Mouse (Mus musculus) cortical plate, adult 2 months (tissue): ENCODE data around the gene Dgkg. TPM values are rescaled to one million over a fixed set of nuclear protein-coding genes. Genes with fewer than 3 reads are reported as not detected.
A peak's percentile ranks its signal among the peaks of the same experiment; 100 is the strongest.

Experiments
- H3K27ac ChIP-seq: fragments of 200-500 bp; 2 replicates; pipeline ENCODE4 v1.5.1; 2012; ENCODE audit warnings: low read length, control low read depth, inconsistent platforms; ENCODE audit not compliant: insufficient read depth
- H3K4me1 ChIP-seq: fragments of 200-500 bp; 2 replicates; pipeline ENCODE4 v1.6.1; 2011; ENCODE audit warnings: low read length; ENCODE audit not compliant: control insufficient read depth, insufficient read depth
- H3K4me3 ChIP-seq: fragments of 200-500 bp; 2 replicates; pipeline ENCODE4 v1.5.1; 2011; ENCODE audit warnings: mild to moderate bottlenecking, low read length, control low read depth; ENCODE audit not compliant: insufficient read depth
- CTCF ChIP-seq: fragments of 200-500 bp; IDR thresholded peaks from 2 replicates; pipeline ENCODE4 v1.5.1; 2011; ENCODE audit warnings: mild to moderate bottlenecking, control low read depth, low read length; ENCODE audit not compliant: insufficient read depth; ENCODE audit errors: extremely low read depth
- POLR2A ChIP-seq: fragments of 200-500 bp; IDR thresholded peaks from 2 replicates; pipeline ENCODE4 v1.6.1; 2011; ENCODE audit warnings: mild to moderate bottlenecking, low read length, control low read depth; ENCODE audit not compliant: insufficient read depth; ENCODE audit errors: extremely low read depth
- polyA plus RNA-seq: library from polyadenylated mRNA; depleted of rRNA; stranded (reverse); fragments of >200 nt; gene quantifications from 2 replicates; pipeline ENCODE4 v1.2.3, GENCODE M21; 2012; rRNA removed

The Dgkg gene
- polyA plus RNA-seq, 1 experiment, result 14.0 TPM

DNA sequence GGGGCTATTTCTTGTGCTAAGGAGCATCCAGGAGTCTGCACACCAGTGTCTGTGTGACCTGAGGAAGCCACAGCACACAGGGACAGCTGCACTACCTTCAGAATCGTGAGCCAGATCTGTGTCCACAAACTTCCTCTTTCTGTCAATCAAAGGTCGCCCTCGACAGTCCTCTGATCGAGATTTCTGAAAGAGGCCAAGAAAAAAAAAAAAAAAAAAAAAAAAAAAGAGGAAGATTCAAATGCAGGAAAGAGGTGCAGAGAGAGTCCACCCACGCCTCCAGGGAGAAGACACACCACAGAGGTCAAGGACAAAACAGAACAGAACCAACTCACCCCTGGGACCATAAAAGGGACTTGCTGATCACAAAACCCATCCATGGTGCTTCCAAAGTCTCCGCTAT, 220.9 kb downstream of the Dgkg start:
- Histone ChIP-seq H3K4me3 (no peak overlapping the region), H3K4me1 (peaks cover 10% of the 10 kb centered on the region), H3K27ac (no peak overlapping the region)
- TF ChIP-seq POLR2A (no peak), CTCF (no peak)

DNA sequence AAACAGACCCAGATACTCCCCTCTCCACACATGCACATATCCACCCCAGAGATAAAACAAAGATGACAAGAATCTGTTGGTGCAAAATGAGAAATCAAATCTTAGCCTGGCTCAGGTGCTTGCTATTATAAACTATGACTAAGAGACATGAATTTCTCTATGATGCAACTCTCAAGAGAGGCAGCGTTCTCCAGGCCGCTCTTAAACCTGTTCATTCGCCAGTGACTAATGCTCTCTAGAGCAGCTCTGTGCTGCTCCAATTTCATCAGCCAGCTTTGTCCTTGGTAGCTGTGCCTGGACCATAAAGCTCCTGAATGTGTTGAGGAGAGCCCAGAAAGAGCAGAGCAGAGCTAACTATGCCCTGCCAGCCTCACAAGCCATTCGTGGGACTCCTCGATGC, 222.5 kb downstream of the Dgkg start:
- Histone ChIP-seq H3K27ac (no peak overlapping the region), H3K4me3 (no peak overlapping the region), H3K4me1 (peaks cover 11% of the 10 kb centered on the region)
- no peak for TF ChIP-seq CTCF
- no peak for TF ChIP-seq POLR2A

DNA sequence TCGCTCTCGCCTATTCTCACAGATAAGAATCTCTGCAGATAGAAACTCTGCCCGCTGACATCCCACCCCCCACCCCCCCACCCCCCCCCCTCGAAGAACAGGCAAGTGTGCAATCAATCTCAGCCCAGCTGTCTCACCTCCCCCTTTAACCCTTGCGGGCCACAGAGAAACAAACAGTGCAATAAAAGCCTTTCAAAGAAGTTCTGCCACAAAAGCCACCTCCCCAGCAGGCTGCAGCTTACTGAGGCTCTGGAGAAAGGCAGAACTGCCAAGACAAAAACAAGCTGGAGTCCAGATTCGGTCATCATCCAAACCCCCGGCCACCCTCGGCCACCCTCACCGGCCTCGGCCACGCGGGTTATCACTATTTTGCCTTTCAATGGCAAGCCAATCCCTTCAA, 223.1 kb downstream of the Dgkg start:
- Histone ChIP-seq H3K27ac (peak overlapping the region; percentile 55; the same call in 1 of the 2 replicates), H3K4me3 (no peak overlapping the region), H3K4me1 (peaks cover 13% of the 10 kb centered on the region)
- no peak for TF ChIP-seq POLR2A
- no peak for TF ChIP-seq CTCF

DNA sequence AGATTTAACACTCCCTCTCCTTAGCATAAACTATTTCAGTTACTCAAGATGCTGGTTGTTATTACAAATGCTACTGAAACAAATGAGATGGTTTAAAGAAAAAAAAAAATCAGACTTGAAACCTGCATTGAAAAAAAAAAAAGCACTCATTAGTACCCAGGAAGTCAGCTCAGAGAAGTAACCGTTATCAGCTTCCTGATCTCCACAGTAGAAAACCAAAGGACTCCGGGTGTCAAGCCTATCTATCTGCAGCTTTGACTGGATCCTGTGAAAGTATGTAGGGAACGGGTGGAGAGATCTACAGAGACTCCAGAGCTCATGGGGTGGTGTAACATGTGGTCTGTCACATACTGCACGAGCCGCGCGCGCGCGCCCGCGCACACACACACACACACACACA, 225.2 kb downstream of the Dgkg start:
- Histone ChIP-seq H3K4me1 (peaks cover 16% of the 10 kb centered on the region), H3K27ac (no peak overlapping the region)
- TF ChIP-seq CTCF (no peak), POLR2A (no peak)

DNA sequence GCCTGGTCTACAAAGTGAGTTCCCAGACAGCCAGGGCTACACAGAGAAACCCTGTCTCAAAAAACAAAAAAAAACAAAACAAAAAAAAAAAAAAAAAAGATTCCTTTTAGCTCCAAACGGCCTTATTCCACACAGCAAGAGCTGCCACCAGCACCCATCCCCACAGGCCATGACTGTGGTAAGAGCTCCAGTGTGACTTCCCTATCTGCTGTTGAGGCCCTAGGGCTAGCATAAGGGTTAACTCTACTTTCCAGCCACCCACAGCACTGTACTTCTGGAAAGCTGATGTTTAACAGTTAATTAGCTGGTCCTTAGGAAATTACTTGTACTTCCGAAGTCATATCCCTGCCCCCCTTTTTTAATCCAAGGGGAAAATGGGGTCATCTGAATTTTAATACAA, 225.7 kb downstream of the Dgkg start:
- Histone ChIP-seq H3K4me1 (peaks cover 16% of the 10 kb centered on the region), H3K4me3 (no peak overlapping the region), H3K27ac (no peak overlapping the region)
- no peak for TF ChIP-seq POLR2A
- TF ChIP-seq CTCF, result no peak

More for the DNA sequence above, 225.2 kb downstream of the Dgkg start:
- no peak overlapping the region for H3K4me3 ChIP-seq

DNA sequence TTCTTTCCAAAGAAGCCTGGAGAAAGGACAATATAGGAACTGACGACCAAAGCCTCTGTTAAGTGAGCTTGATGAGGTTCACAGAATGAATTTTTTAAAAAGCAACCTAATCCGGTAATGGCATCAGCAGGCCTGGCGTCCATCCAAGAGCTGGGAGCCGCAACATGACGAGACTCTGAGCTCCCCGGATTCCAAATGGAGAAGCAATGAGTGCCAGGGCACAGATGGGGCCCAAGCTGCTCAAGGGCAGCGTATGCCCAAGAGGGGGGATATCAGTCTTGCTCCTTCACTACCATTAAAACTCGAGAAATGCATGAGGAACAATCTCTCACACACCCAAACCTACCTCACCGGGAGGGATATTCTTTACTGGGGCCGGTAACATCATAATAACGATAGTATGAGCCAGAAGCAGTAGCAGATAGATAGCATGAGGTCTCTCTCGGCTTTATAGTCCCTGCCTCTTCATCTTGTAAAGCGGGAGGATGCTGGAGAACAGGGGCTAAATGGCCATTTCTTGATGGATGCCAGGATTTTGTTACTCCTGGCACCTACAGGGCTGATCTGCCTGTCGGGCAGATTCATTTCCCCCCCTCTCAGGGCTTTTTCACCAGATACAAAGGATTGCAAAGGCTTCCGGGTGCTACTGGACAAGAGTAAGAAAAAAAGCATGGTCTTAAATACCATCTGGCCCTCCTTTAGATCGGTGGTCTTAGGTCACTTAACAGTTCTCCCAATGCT, 226.6 kb downstream of the Dgkg start:
- H3K4me3 ChIP-seq, result no peak overlapping the region
- peaks cover 15% of the 10 kb centered on the region for H3K4me1 ChIP-seq
- no peak overlapping the region for H3K27ac ChIP-seq
- TF ChIP-seq POLR2A (no peak), CTCF (no peak)

DNA sequence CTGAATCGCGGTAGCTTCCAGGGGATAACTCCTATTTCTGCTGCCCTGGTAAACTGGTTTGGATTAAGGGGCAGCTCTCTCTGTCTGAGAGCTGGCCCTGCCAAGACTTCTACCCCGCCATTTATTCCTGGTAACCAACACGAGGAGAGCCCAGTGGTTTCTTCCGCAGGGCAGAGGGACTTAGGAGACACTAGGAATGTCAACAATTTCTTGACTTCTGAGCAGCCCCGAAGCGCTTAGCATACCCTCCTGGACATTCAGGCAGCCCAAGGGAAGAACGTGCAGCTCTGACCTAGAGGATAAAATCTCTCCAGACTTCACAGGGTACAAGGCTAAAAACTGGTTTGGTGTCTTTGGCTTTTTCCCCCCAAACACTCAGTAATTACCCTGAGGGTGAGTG, 227.6 kb downstream of the Dgkg start:
- no peak overlapping the region for H3K27ac ChIP-seq
- peaks cover 11% of the 10 kb centered on the region; the same call in 1 of the 2 replicates for H3K4me1 ChIP-seq
- H3K4me3 ChIP-seq, result no peak overlapping the region
- TF ChIP-seq CTCF, result no peak
- no peak for TF ChIP-seq POLR2A

DNA sequence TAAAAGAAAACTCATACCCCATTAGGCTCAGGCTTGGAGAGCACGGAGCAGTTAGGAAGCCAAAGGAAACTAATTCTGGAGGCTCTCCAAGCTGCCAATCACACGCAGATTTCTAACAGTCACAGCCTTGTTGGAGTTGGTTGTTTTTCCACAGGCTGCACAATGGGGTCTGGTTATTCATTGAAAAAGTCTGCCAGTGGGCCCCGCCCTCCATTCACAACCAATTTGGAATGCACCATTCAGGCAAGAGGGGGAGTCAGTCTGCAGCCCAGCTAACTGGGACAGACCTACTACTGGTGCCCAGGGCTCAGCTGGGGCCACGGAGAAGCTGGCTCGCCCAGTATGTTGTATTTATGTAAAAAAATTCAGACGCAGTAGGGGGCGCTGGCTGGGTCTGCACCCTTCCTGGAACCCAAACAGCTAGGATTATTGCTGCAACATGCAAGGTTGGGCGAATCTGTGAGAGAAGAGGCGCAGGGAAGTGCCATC, 228.1 kb downstream of the Dgkg start:
- Histone ChIP-seq H3K4me1 (peaks cover 8% of the 10 kb centered on the region; the same call in 1 of the 2 replicates), H3K27ac (no peak overlapping the region), H3K4me3 (no peak overlapping the region)
- TF ChIP-seq CTCF (peak; percentile 31; the same call in 1 of the 2 replicates), POLR2A (no peak)

DNA sequence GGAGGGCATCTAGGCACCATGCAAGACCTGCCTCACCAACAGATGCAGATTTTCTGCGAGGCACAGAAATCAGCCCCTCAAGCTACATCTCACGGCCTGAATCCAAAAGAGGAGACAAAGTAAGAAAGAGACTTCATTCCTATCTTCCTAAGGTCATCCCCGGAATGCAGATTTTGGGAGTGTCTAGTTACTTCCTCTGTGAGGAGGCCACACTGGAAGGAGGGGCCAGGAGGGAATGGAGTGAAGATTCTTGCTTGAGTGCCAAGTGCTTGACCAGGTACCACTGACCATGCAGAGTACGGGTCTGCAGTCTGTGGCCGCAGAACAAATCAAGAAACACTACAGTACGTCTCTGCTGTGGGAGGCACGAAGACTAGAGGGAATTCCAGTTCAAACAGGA, 230.2 kb downstream of the Dgkg start:
- Histone ChIP-seq H3K4me1 (peaks cover 12% of the 10 kb centered on the region; the same call in 1 of the 2 replicates), H3K4me3 (no peak overlapping the region), H3K27ac (no peak overlapping the region)
- no peak for TF ChIP-seq POLR2A
- TF ChIP-seq CTCF, result no peak

DNA sequence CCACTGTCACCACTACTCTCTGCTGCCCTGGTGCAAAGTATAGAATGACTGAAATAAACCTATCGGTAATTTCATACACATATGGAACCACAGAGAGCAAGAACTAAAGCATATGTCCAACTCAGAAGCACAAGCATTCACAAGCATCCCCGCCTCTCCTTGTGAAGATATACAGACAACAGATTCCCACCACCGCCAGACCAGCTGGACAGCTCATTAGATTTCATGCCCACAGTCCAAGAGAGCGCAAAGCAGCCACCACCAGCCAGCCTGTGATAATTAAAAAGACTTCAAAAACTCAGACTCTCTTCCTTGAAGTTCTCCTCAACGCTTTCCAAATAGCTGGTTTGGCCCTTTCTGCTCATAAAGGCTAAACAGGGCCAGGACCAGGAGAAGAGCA, 234.8 kb downstream of the Dgkg start:
- no peak overlapping the region for H3K27ac ChIP-seq
- peaks cover 10% of the 10 kb centered on the region; the same call in 1 of the 2 replicates for H3K4me1 ChIP-seq
- no peak overlapping the region for H3K4me3 ChIP-seq
- no peak for TF ChIP-seq POLR2A
- no peak for TF ChIP-seq CTCF

Other genes starting within 250 kb of the Dgkg start
- gene Etv5, start 217.5 kb downstream of the Dgkg start, polyA plus RNA-seq, result 76.1 and 76.2 TPM in 2 replicates
- 0.33 TPM in 1 of 2 replicates, not detected in the other for gene Crygs, start 154.4 kb upstream of the Dgkg start, polyA plus RNA-seq
- gene Tbccd1, start 200.4 kb upstream of the Dgkg start, polyA plus RNA-seq, result 17.4 and 17.7 TPM in 2 replicates
- 40.3 and 41.8 TPM in 2 replicates for gene Dnajb11, start 200.6 kb upstream of the Dgkg start, polyA plus RNA-seq
- 0.23 TPM in 1 of 2 replicates, not detected in the other for gene Ahsg, start 234.1 kb upstream of the Dgkg start, polyA plus RNA-seq